Mouse (Mus musculus) neural tube, embryonic 13.5 days (tissue): ENCODE data around the gene Pacsin1. TPM values are rescaled to one million over a fixed set of nuclear protein-coding genes. Genes with fewer than 3 reads are reported as not detected.

Experiments used
- ATAC-seq: fragments of 200-750 bp; cut with Nextera tagmentation; 2 replicates; pipeline ENCODE4 v1.8.0; 2017; ENCODE audit warnings: low read depth, mild to moderate bottlenecking, moderate TSS enrichment, moderate library complexity
- H3K27ac ChIP-seq: fragments of 300-500 bp; sonication (generic); replicated peaks from 2 replicates; pipeline ENCODE4 v1.5.1; 2015; ENCODE audit warnings: moderate library complexity, mild to moderate bottlenecking, inconsistent platforms
- H3K27me3 ChIP-seq: fragments of 300-500 bp; sonication (generic); 2 replicates; pipeline ENCODE4 v1.6.1; 2015; ENCODE audit warnings: mild to moderate bottlenecking, inconsistent platforms
- H3K36me3 ChIP-seq: fragments of 300-500 bp; sonication (generic); 2 replicates; pipeline ENCODE4 v1.6.1; 2015; ENCODE audit warnings: mild to moderate bottlenecking, inconsistent platforms
- H3K4me1 ChIP-seq: fragments of 300-500 bp; sonication (generic); replicated peaks from 2 replicates; pipeline ENCODE4 v1.6.1; 2015; ENCODE audit warnings: inconsistent platforms
- H3K4me2 ChIP-seq: fragments of 300-500 bp; sonication (generic); 2 replicates; pipeline ENCODE4 v1.6.1; 2015; ENCODE audit warnings: inconsistent platforms, mild to moderate bottlenecking, moderate library complexity
- H3K4me3 ChIP-seq: fragments of 300-500 bp; sonication (generic); 2 replicates; pipeline ENCODE4 v1.5.1; 2015; ENCODE audit warnings: mild to moderate bottlenecking, inconsistent platforms
- H3K9ac ChIP-seq: fragments of 300-500 bp; sonication (generic); 2 replicates; pipeline ENCODE4 v1.6.1; 2015; ENCODE audit warnings: moderate library complexity, mild to moderate bottlenecking, inconsistent platforms
- H3K9me3 ChIP-seq: fragments of 300-500 bp; sonication (generic); 2 replicates; pipeline ENCODE4 v1.6.1; 2016; ENCODE audit warnings: inconsistent platforms
- WGBS: fragments of 180-500 bp; shearing (Covaris S2); methylation state at CpG from one replicate; pipeline ENCODE4 v1.1.7; 2015; 5-methylcytosine and 5-hydroxymethylcytosine counted together
- polyA plus RNA-seq: library from polyadenylated mRNA; unstranded; fragments of >200 nt; fragmentation: Nextera tagmentation; extraction: Ambion mirVana; gene quantifications from 2 replicates; pipeline ENCODE4 v1.2.1, GENCODE M21; 2015

Pacsin1 gene
- polyA plus RNA-seq, 1 experiment from 2014 or later: 29.6 TPM

GRCm38 (mm10) chr17:27718250-27718649, 62.9 kb downstream of the Pacsin1 start:
- 46% methylated on average over 5 of the region's 5 CpGs for WGBS
- peaks cover 14% of the 10 kb centered on the region for H3K4me1 ChIP-seq
- H3K4me3 ChIP-seq: no peak overlapping the region
- H3K9ac ChIP-seq: no peak overlapping the region
- no peaks in the 10 kb centered on the region for H3K36me3 ChIP-seq
- no peaks in the 10 kb centered on the region for H3K9me3 ChIP-seq
- H3K27me3 ChIP-seq: peaks cover 18% of the 10 kb centered on the region; the same call in 1 of the 2 replicates
- no peak overlapping the region for H3K27ac ChIP-seq
- ATAC-seq: no peak
- no peak overlapping the region for H3K4me2 ChIP-seq

DNA sequence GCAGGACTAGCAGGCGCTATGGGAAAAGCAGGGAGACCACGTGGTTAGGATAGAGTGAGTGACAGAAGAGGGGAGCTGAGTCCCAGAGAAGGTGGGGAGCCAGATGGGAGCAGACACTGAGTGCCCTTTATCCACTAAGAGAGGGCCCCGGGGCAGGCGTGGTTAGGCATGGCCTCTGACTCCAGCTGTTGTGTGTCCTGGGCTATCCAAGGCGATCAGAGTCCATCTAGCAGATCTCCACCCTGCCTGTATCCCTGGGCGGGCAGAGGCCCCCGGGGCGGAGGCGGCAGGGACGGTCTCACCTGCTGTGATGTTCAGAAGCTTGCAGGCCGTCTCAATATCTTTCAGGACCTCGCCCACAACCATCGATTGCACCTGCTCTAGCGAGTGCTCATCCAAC, 64.4 kb downstream of the Pacsin1 start:
- no peaks in the 10 kb centered on the region for H3K36me3 ChIP-seq
- H3K4me1 ChIP-seq: peaks cover 14% of the 10 kb centered on the region
- 73% methylated on average over 14 of the region's 14 CpGs for WGBS
- H3K4me2 ChIP-seq: no peak overlapping the region
- no peak overlapping the region for H3K4me3 ChIP-seq
- peaks cover 14% of the 10 kb centered on the region; the same call in 1 of the 2 replicates for H3K27me3 ChIP-seq
- no peak overlapping the region for H3K9ac ChIP-seq
- ATAC-seq: no peak
- no peak overlapping the region for H3K27ac ChIP-seq
- no peaks in the 10 kb centered on the region for H3K9me3 ChIP-seq

DNA sequence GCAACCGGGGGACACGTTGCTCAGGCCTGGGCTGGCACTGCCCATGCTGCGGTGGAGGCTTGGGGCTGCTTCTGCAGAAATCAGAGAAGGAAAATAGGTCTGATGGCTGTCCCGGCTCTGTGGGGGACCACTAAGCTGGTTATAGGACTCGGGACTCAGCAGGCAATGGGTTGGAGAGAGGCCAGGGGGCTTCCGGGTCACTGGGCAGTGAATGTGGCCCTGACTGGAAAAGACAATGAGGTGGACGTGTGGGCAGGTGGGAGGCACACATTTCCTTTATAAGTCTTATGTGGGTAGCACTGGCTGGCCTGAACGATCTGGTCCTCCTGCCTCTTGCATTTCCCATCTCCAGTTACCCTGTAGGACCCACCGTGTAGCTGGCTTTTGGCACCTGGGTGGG, 65.0 kb downstream of the Pacsin1 start:
- Histone ChIP-seq H3K27me3 (peaks cover 14% of the 10 kb centered on the region; the same call in 1 of the 2 replicates), H3K27ac (no peak overlapping the region), H3K4me1 (peaks cover 19% of the 10 kb centered on the region), H3K4me3 (no peak overlapping the region), H3K9me3 (no peaks in the 10 kb centered on the region), H3K36me3 (no peaks in the 10 kb centered on the region), H3K4me2 (no peak overlapping the region), H3K9ac (no peak overlapping the region)
- ATAC-seq: no peak
- 59% methylated on average over 9 of the region's 9 CpGs for WGBS

DNA sequence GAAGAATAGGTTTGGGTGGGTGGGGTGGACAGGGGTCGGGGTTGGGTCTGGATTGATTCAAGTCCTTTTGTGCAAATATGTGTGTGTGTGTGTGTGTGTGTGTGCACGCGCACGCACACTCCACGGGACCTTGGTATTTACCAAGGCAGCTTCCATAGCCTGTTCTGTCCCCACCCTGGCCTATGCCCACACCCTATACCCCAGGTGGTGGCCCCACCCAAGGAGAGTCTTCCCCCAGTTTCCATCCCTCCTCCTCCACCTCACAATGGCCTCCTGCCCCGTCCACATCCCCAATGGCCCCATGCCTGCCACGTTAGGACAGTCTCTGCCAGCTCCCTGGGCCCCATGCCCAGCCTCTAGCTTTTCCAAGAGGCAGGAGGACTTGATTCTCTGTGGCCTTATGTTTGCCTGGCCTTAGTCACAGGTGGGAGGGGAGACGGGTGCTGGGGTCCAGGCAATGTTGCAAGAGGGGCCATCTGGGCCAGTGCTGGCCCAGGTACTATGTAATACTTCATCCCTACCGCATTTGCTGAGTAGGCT, 65.9 kb downstream of the Pacsin1 start:
- Histone ChIP-seq H3K27me3 (peaks cover 14% of the 10 kb centered on the region; the same call in 1 of the 2 replicates), H3K4me2 (no peak overlapping the region), H3K27ac (no peak overlapping the region), H3K4me1 (peaks cover 26% of the 10 kb centered on the region), H3K9ac (no peak overlapping the region), H3K9me3 (no peaks in the 10 kb centered on the region), H3K36me3 (no peaks in the 10 kb centered on the region), H3K4me3 (no peak overlapping the region)
- no peak for ATAC-seq
- 83% methylated on average over 9 of the region's 9 CpGs for WGBS

- 34% methylated on average over 3 of the region's 3 CpGs for WGBS
- H3K36me3 ChIP-seq: no peaks in the 10 kb centered on the region
- H3K27ac ChIP-seq: no peak overlapping the region
- no peaks in the 10 kb centered on the region for H3K9me3 ChIP-seq
- H3K4me1 ChIP-seq: peaks cover 13% of the 10 kb centered on the region
- H3K4me2 ChIP-seq: no peak overlapping the region
- no peak overlapping the region for H3K9ac ChIP-seq
- ATAC-seq: no peak
- H3K4me3 ChIP-seq: no peak overlapping the region
- no peaks in the 10 kb centered on the region for H3K27me3 ChIP-seq
Observed at GRCm38 (mm10) chr17:27724327-27724726, 69.0 kb downstream of the Pacsin1 start.

DNA sequence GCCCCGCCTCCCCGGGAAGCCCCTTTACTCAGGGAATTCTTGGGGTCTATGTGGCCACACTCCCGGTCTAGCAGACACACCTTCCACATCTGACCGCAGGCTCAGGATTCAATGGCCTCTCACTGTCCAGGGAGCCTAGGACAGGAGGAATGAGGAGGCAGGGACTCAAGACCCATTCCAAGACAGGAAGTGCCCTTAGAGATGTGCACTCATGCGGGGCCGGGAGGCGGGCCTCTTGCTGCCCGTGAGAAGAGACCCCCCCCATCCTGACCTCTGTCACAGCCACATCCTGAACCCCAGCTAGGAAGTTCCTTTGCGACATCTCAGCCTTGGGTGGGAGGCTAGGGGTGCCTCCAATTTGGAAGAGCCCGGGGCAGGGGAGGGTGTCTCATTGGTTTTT, 69.7 kb downstream of the Pacsin1 start:
- no peak for ATAC-seq
- Histone ChIP-seq H3K27ac (no peak overlapping the region), H3K4me1 (peaks cover 13% of the 10 kb centered on the region), H3K4me2 (no peak overlapping the region), H3K27me3 (no peaks in the 10 kb centered on the region), H3K36me3 (no peaks in the 10 kb centered on the region), H3K9me3 (no peaks in the 10 kb centered on the region), H3K9ac (peak overlapping the region; percentile 45), H3K4me3 (no peak overlapping the region)
- 31% methylated on average over 10 of the region's 10 CpGs for WGBS

- peak overlapping the region; percentile 45 for H3K9ac ChIP-seq
- H3K36me3 ChIP-seq: no peaks in the 10 kb centered on the region
- H3K27ac ChIP-seq: no peak overlapping the region
- H3K9me3 ChIP-seq: no peaks in the 10 kb centered on the region
- 16% methylated on average over 10 of the region's 10 CpGs for whole genome bisulfite sequencing
- no peaks in the 10 kb centered on the region for H3K27me3 ChIP-seq
- peaks cover 13% of the 10 kb centered on the region for H3K4me1 ChIP-seq
- H3K4me2 ChIP-seq: no peak overlapping the region
- H3K4me3 ChIP-seq: no peak overlapping the region
- ATAC-seq: 0 out of 2 replicates have a peak, but pooled peaks have one; percentile 47
Observed at GRCm38 (mm10) chr17:27725412-27725811, 70.1 kb downstream of the Pacsin1 start.

- 48% methylated on average over 7 of the region's 7 CpGs for WGBS
Observed at GRCm38 (mm10) chr17:27726527-27726926, 71.2 kb downstream of the Pacsin1 start.

DNA sequence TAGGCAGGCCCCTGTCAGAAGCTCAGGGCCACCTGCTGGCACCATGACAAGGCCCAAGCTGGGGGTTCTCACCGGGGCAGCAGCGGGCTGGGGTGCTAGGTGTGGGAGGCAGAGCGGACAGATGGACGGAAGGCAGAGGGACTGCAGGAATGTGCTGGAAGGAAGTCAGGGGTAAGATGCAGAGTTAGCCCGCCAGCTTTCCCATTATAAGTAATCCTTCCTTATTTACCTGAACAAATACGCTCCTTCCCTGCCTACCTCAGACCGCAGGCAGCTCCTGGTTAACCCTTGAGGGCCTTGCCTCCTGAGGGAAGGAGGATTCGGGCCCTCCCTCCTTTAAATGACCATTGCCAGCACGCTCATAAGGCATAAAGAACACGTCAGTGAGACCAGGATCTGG, 73.5 kb downstream of the Pacsin1 start, which contains the start of gene Spdef:
TSS of gene Spdef (minus strand) at position 186 of the 400 bp plus-strand sequence.
- WGBS: 85% methylated on average over 10 of the region's 10 CpGs
- peaks cover 13% of the 10 kb centered on the region for H3K4me1 ChIP-seq
- H3K9ac ChIP-seq: no peak within 1 kb of the TSS
- H3K9me3 ChIP-seq: no peaks in the 10 kb centered on the region
- no peak for ATAC-seq
- H3K36me3 ChIP-seq: no peaks in the 10 kb centered on the region
- H3K27ac ChIP-seq: no peak within 1 kb of the TSS
- no peak within 1 kb of the TSS for H3K4me3 ChIP-seq
- H3K4me2 ChIP-seq: no peak within 1 kb of the TSS
- H3K27me3 ChIP-seq: no peaks in the 10 kb centered on the region

More at GRCm38 (mm10) chr17:27726527-27726926, 71.2 kb downstream of the Pacsin1 start:
- Histone ChIP-seq H3K27me3 (no peaks in the 10 kb centered on the region), H3K4me2 (no peak overlapping the region), H3K9me3 (no peaks in the 10 kb centered on the region), H3K9ac (no peak overlapping the region), H3K27ac (no peak overlapping the region), H3K36me3 (no peaks in the 10 kb centered on the region), H3K4me1 (peaks cover 13% of the 10 kb centered on the region), H3K4me3 (no peak overlapping the region)
- ATAC-seq: no peak

DNA sequence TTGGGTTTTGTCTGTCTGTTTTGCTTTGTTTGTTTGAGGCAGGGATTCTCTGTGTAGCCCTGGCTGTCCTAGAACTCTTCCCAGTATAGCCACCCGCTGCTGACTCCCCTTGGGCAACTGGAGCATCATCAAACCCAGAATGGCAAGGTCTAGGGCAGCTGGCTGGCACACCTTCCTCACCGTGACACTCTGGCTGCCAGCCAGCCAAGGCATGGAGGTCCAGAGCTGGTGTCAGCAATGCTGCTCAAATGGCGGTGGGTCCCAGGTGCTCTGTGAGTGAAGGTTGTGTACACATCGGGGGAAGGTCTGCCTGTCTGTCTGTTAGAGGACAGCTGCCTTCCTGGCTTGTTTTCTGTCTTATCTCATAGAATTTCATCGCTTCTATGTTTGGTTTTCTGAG, 76.8 kb downstream of the Pacsin1 start:
- H3K4me3 ChIP-seq: no peak overlapping the region
- no peaks in the 10 kb centered on the region for H3K36me3 ChIP-seq
- 75% methylated on average over 5 of the region's 5 CpGs for WGBS
- H3K27ac ChIP-seq: no peak overlapping the region
- no peak overlapping the region for H3K4me2 ChIP-seq
- ATAC-seq: no peak
- no peaks in the 10 kb centered on the region for H3K9me3 ChIP-seq
- H3K4me1 ChIP-seq: peaks cover 5% of the 10 kb centered on the region
- H3K9ac ChIP-seq: no peak overlapping the region
- H3K27me3 ChIP-seq: no peaks in the 10 kb centered on the region

DNA sequence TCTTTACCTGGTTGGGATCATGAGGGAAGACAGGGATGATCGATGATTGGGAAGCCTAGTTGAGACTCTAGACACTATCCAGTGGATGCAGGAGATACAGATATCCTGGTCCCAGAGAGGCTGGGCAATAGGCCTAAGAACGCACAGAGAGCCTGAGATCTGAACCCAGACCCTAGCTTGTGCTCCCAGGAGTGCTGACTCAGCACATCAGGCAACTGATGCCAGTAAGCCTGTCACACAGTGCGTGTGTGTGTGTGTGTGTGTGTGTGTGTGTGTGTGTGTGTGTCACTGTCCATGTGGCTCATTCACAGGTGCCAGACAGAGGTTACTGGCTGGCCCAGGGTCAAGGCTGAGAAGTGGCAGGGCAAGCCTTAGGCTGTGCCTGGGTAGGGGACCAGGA, 77.4 kb downstream of the Pacsin1 start:
- no peaks in the 10 kb centered on the region for H3K36me3 ChIP-seq
- no peaks in the 10 kb centered on the region for H3K27me3 ChIP-seq
- no peak overlapping the region for H3K27ac ChIP-seq
- ATAC-seq: no peak
- 91% methylated on average over 3 of the region's 3 CpGs for WGBS
- H3K4me3 ChIP-seq: no peak overlapping the region
- H3K4me1 ChIP-seq: peaks cover 5% of the 10 kb centered on the region
- no peaks in the 10 kb centered on the region for H3K9me3 ChIP-seq
- no peak overlapping the region for H3K9ac ChIP-seq
- H3K4me2 ChIP-seq: no peak overlapping the region

- Histone ChIP-seq H3K9ac (no peak overlapping the region), H3K27me3 (no peaks in the 10 kb centered on the region), H3K9me3 (no peaks in the 10 kb centered on the region), H3K4me3 (no peak overlapping the region), H3K36me3 (no peaks in the 10 kb centered on the region), H3K4me2 (no peak overlapping the region), H3K4me1 (peaks cover 5% of the 10 kb centered on the region), H3K27ac (no peak overlapping the region)
- ATAC-seq: no peak
- WGBS: 25% methylated on average over 13 of the region's 13 CpGs
Observed at GRCm38 (mm10) chr17:27734344-27735073, 79.2 kb downstream of the Pacsin1 start.
